Mouse (Mus musculus) liver, embryonic 13.5 days (tissue): ENCODE data around the gene Mtfp1. TPM values are rescaled to one million over a fixed set of nuclear protein-coding genes. Genes with fewer than 3 reads are reported as not detected.

Source experiments
- microRNA-seq: library from miRNA; unstranded; fragments of <30 nt; microRNA quantifications from one replicate; pipeline ENCODE4, GENCODE M21; 2016
- polyA plus RNA-seq: library from polyadenylated mRNA; unstranded; fragments of >200 nt; fragmentation: Nextera tagmentation; extraction: Ambion mirVana; gene quantifications from 2 replicates; pipeline ENCODE4 v1.2.1, GENCODE M21; 2015

The Mtfp1 gene
- polyA plus RNA-seq, 1 experiment from 2014 or later = 33.9 TPM

Small RNA genes within 50 kb of the gene (microRNA-seq; reads per million reads assigned to microRNA genes)
- 4.1 reads per million, percentile 9 among the genes with 10 or more reads in this experiment for gene Mir3060

Other genes starting within 250 kb of the Mtfp1 start
- gene Osbp2, start 231.5 kb downstream of the Mtfp1 start, polyA plus RNA-seq = 0.18 and 0.27 TPM in 2 replicates
- 0.03 TPM in 1 of 2 replicates, not detected in the other for gene 4921536K21Rik, start 200.3 kb downstream of the Mtfp1 start, polyA plus RNA-seq
- gene Dusp18, start 200.2 kb downstream of the Mtfp1 start, polyA plus RNA-seq = 0.43 and 0.48 TPM in 2 replicates
- 0.45 and 0.68 TPM in 2 replicates for gene Slc35e4, start 180.8 kb downstream of the Mtfp1 start, polyA plus RNA-seq
- 14.8 and 15.9 TPM in 2 replicates for gene Tcn2, start 163.3 kb downstream of the Mtfp1 start, polyA plus RNA-seq
- gene Pes1, start 131.5 kb downstream of the Mtfp1 start, polyA plus RNA-seq = 60.0 and 69.4 TPM in 2 replicates
- 0.13 TPM in 1 of 2 replicates, not detected in the other for gene 4930556J24Rik, start 118.7 kb downstream of the Mtfp1 start, polyA plus RNA-seq
- 0.76 and 0.78 TPM in 2 replicates for gene Gal3st1, start 111.8 kb downstream of the Mtfp1 start, polyA plus RNA-seq
- gene Sec14l4, start 64.0 kb downstream of the Mtfp1 start, polyA plus RNA-seq = 0.96 and 1.2 TPM in 2 replicates
- not detected in 2 replicates for gene Sec14l3, start 30.6 kb downstream of the Mtfp1 start, polyA plus RNA-seq
- 5.8 and 7.0 TPM in 2 replicates for gene Sec14l2, start 28.0 kb upstream of the Mtfp1 start, polyA plus RNA-seq
- 5.6 and 6.1 TPM in 2 replicates for gene Rnf215, start 39.8 kb upstream of the Mtfp1 start, polyA plus RNA-seq
- 0.65 and 0.87 TPM in 2 replicates for gene Ccdc157, start 64.8 kb upstream of the Mtfp1 start, polyA plus RNA-seq
- 23.5 and 32.9 TPM in 2 replicates for gene Sf3a1, start 64.9 kb upstream of the Mtfp1 start, polyA plus RNA-seq
- 6.0 and 6.2 TPM in 2 replicates for gene Tbc1d10a, start 91.3 kb upstream of the Mtfp1 start, polyA plus RNA-seq
- gene Castor1, start 122.8 kb upstream of the Mtfp1 start, polyA plus RNA-seq = 1.9 and 2.1 TPM in 2 replicates
- gene Osm, start 141.0 kb upstream of the Mtfp1 start, polyA plus RNA-seq = 0.51 and 0.60 TPM in 2 replicates
- 0.02 TPM in 1 of 2 replicates, not detected in the other for gene Lif, start 162.1 kb upstream of the Mtfp1 start, polyA plus RNA-seq